Mouse (Mus musculus) CD4-positive, CD25-positive, alpha-beta regulatory T cell, adult 4 months (primary cell): ENCODE data around the gene Sstr2. TPM values are rescaled to one million over a fixed set of nuclear protein-coding genes. Genes with fewer than 3 reads are reported as not detected.
A peak's percentile ranks its signal among the peaks of the same experiment; 100 is the strongest.

ENCODE experiments used
- ATAC-seq: one replicate; pipeline ENCODE4 v1.8.0; 2017
- polyA plus RNA-seq, 2 experiments: library from polyadenylated mRNA; unstranded; fragments of 100-300 nt; shearing (Covaris generic); gene quantifications; one replicate each; pipeline ENCODE4 v1.2.1; 2017

The Sstr2 gene
- under 1 TPM in 1 of 2 experiments, not detected in 1; 0.35 TPM for polyA plus RNA-seq

DNA sequence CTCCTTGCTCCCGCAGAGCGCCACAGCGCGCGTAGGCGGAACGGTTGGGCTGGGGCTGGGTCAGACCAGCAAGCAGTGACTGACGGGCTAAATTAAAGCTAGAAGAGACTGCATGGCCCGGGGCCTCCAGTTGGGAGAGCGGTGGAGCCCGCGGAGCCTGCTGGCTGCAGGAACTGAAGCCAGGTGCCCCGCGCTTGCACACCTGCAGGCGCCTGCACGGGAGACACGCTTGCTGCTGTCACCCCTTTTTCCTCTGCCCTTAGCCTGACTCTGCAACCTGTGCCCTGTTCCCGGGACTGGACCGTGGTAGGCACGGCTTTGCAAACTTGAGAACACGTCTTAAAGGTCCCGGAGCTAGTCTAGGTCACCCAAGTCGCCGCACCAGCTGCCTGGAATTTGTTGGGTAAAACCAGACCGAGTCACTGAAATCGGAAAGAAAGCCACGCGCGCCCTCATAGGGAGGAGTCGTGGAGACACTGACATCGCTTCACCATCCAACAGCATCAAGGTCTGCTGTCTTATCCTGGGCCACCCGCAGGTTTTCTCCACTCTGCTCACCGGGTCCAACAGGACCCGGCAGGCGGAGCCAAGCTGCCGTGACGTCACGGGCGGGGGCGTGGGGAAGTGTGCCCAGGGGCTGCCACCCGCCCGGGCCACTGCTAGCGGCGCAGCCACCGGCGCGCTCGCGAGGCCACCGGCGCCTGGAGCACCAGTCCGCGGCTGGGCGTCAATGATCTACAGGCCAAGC is at the start of gene Sstr2:
Gene Sstr2, plus strand, starts transcription at position 671 of the 748 bp plus-strand sequence.
- ATAC-seq, result peak; percentile 73

DNA sequence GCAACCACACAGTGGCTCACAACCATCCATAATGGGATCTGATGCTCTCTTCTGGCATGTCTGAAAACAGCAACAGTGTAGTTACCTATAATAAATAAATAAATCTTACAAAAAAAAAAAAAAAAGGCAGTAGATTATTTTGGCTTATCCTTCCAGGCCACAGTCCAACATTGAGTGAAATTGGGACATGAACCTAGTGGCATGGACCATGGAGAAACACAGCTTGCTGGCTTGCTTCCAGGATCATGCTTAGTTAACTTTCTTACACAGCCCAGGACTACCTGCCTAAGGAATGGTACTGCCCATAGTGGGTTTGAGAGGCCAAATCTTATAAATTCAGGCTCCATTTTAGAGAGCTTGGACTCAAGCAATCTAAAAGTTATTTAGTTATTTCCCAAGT is 47.5 kb upstream of the Sstr2 start:
- no peak for ATAC-seq

DNA sequence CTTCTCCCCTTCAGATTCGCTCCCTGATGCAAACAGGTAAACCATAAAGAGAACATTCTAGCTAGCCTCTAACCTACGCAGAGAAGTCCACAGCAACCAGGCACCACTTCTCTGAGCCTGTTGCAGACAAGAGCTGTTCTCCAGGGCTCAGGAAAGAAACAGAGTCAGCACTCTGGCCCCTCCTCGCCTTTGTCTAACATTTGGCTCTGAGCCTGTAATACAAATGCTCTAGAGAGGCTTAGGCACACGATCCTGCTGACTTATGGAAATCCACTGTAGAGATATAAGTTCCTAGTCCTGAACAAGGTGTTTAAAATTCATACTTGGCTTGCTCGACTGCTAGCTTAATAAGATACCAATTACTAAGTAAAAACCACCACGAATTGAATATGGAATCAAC is 46.5 kb upstream of the Sstr2 start:
- no peak for ATAC-seq

DNA sequence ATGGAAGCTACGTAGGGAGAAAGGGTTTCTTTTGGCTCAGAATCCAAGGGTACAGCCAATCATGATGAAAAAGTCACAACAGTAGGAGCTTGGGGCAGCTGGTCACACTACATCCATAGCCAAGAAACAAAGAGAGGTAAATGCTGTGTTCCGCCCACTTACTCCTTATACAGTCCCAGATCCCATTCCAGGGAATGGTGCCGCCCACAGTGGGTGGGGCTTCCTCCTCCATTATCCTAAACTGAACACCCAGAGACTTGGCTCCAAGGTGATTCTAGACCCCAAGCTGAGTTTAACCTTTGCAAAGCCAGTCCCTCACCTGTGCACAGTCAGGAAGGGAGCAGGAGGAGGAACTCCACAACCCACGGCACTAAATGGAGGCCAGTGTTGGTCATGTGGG is 41.9 kb upstream of the Sstr2 start:
- ATAC-seq, result no peak

DNA sequence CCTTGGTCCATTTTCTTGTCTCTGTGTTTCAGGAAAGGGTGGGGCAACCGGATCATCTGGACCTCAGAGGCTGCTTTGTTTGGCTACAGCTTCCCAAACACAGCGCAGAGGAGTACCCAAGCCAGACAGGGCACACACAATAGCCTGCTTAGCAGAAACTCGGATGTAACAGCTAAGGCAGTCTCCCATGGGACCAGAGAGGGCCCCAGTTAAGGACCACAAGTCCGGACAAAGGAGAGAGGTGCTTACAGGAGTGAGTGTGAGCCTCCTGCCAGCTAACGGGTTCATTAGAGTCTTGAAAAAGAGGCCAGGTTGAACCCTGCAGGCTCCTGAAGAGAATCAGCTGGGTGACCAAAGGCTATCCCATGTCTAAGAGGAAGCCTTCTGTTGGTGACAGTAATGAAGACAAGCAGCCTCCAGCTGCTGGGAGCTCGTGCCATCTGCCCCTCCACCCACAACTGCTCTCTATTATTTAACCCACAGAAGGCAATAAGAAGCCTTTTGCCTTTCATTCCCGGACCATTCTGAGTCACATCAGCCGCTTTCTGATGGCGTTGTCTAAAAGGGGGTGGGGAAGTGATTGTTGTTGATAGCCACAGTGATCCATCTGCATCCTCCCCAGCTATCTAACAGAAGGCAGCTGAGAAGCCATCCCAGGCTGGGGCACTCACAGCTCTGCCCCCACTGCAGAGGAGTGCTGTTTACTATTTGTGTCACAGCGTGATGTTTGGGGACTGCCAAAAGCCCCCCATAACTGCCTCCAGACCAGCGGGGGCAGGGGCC is 35.1 kb upstream of the Sstr2 start:
- ATAC-seq, result no peak

DNA sequence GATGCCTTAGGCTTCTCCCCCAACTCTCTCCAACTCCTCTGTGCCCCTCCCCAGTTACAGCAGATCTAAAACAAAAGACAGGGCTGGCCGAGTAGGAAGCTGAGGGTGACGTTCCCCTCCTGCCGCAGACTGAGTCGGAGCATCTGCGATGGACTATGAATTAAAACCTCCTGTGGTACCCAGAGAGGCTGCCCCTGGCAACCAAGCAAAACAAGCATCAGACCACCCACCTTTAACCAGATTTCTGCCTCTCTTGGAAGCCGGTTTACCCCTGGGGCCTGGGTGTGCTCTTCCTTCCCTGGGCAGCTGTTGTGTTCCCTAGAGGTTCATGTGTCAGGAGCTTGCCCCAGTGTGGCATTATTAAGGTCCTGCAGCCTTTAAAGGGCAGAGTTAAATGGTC is 32.7 kb upstream of the Sstr2 start:
- no peak for ATAC-seq

DNA sequence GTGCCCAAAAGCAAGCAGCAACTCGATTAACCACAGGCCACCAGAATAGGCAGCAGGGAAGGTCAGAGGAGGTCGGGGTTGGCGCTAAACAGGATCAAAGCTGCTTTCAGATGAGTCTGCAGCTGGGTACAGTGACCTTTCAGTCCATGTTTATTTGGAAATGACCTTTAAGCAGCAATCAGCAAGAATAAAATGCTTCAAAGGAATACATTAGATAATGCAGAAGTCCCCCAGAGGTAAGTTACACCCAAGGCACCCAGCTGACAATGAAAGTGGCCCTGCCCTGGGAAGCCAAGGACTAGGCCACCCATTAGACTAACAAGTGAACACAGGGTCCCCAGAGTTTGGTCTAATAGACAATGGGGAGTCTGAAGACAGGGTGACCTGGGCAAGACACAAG is 30.2 kb upstream of the Sstr2 start:
- no peak for ATAC-seq

DNA sequence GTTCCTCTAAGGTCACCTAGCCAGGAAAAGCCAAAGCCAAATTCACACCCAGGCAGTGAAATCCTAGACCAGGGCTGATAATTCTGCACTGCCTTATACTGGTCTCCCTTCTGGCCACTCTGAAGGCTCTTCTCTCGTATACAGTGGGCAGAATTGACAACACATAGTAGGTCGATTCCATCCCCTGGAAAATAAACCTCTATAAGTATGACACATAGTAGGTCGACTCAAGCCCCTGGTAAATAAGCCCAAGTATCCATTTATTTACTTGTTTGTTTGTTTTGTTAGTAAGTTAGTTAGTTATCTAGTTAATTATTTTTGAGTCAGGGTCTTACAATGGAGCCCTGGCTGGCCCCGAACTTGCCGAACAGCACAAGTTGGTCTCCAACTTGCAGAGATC is 24.0 kb upstream of the Sstr2 start:
- no peak for ATAC-seq

DNA sequence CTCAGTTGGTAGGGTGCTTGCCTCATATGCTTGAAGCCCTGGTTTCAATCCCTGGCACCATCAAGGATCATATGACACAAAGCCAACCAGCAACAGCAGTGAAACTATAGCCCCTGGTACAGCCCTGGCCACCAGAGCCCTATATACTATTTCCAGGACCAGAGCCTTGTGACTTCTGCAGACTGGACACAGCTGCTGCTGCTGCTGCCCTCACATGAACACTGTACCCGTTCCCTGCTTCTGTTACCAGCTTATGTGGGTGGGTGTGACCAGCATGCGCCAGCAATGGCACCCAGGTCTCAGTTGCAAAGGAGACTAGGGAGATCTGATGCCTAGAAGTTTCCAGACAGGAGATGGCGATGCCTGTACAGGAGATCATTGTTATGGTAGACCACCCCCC is 21.5 kb upstream of the Sstr2 start:
- no peak for ATAC-seq

DNA sequence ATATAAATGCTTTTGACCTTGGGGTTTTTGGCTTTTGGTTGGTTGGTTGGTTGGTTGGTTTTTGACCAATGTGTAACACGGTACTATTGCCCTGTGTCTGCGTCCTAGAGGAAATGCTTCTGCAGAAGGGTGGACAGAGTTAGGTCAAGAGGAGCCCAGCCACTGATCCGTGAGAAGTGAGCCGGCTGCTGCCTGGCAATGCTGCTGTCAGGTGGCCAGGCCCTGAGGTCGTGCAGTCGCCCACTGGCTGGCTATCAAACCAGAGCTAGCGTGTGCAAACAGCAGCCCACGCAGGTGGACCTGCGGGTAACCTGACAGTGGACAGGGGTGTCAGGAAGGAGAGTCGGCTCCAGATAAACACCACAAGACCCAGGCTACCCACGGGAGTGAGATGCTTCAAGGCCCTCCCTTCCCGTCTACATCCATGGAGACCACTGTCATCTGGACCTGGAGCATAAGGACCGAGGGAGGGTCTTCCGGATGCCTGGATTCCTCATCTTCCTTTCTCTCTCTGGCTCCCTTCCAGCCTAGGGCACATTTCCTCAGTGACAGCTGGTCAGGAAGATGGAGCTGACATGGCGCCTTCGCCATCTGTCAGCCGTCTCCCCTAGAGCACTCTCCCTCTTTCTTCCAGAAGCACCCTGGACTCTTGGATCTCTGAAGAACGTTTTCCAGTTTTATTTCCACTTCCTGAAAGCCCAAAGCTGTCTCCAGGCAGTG is 18.5 kb upstream of the Sstr2 start:
- no peak for ATAC-seq

DNA sequence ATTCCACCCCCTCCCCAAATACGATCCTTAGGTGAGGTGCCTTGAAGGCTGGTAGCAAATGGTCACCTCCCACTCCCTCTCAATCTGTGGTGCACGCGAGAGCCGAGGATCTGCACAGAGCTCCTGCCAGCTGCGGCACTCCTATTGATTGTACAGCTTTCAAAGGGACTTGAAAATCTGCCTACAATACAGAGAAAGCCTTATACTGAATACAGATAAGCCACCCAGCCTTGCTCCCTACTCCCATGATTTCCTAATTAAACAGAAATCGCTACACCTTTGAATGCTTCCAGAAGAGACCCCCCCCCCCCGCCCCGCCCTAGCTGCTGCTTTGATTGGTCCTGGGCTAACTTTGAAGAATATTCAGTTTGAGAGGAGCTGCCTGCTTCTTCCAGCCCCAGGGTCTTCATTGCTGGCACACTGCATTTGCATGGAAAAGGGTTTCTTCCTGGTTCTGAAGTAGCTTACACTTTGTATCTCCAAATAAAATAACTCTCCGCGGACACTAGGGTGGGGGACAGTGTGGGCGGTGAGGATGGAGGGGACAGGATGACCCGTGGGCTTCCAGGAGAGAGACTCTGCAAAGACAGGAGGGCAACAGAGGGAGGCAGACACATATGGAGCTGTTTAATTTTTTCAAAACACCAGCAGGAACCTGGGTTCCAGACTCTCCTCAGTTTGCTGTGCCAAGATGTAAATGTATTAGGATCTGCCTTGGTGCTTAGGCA is 17.4 kb upstream of the Sstr2 start:
- ATAC-seq, result no peak

DNA sequence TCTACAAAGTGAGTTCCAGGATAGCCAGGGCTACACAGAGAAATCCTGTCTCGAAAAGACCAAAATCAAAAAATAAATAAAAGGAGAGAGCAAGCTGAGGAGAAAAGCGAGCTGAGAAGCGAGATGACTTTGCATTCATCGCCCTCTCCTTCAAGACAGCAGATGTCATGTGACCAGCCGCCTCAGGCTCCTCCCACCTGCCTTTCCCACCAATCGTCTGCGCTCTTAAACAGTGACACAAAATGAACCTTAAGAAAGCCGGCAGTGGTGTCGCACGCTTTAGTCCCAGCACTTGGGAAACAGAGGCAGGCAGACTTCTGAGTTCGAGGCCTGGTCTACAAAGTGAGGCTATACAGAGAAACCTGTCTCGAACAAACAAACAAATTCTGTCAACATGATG is 11.6 kb upstream of the Sstr2 start:
- ATAC-seq, result no peak

DNA sequence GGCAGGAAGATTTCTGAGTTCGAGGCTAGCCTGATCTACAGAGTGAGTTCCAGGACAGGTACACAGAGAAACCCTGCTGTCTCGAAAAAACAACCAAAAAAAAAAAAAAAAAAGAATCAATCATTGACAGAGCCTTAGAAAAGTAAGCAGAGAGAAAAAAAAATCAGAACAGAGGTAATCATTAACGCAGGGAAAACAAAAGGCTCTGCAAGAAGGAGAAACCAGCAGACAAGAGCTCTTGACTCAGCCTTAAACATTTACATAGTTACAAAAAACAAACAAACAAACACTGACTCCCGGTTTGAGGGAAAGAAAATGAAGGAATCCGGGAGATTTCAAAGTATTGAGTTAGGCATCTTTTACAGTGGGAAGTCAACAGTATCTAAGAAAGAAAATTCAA is 9.6 kb upstream of the Sstr2 start:
- ATAC-seq, result no peak

DNA sequence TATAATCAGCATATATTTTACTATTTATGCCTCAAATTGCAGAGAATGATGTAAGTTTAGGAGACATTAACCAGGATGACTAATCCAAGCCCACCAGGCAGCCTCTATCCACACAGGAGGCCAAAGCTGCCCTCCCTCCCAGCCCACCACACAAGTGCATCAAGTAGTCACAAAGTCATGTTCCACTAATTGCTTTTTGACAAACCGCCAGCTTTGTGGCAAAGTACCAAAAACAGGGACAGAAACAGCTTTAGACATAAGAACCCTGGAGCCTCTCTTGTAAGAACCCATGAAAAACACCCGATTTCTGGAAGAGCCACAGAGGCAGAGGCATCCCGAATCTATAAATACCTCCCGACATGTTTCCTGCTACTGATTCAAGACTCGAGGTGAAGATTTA is 8.9 kb upstream of the Sstr2 start:
- ATAC-seq, result no peak

DNA sequence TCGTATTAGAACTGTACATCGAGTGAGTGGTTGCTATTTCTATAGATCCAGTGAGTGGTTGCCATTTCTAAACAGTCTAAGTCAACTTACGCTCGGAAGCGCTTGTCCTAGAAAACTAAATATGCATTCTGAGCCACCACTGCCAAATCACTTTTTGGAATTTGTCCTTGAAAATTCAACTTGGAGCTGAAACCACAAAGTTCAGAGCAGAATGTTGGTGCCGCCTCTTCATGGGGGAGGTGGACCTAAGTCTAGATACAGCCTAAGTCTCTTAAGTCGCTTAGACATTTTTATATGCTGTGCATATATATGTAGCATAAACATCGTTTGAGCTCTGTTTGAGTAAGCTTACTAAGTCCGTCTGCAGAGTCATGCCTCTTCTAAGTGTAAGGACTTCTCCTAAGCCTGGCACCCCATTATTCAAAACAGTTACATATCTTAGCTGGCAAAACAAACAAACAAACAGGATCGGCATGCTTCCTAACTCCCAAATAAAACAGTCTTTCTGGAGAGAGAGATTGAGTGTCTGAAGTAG is 8.0 kb upstream of the Sstr2 start:
- ATAC-seq, result no peak

DNA sequence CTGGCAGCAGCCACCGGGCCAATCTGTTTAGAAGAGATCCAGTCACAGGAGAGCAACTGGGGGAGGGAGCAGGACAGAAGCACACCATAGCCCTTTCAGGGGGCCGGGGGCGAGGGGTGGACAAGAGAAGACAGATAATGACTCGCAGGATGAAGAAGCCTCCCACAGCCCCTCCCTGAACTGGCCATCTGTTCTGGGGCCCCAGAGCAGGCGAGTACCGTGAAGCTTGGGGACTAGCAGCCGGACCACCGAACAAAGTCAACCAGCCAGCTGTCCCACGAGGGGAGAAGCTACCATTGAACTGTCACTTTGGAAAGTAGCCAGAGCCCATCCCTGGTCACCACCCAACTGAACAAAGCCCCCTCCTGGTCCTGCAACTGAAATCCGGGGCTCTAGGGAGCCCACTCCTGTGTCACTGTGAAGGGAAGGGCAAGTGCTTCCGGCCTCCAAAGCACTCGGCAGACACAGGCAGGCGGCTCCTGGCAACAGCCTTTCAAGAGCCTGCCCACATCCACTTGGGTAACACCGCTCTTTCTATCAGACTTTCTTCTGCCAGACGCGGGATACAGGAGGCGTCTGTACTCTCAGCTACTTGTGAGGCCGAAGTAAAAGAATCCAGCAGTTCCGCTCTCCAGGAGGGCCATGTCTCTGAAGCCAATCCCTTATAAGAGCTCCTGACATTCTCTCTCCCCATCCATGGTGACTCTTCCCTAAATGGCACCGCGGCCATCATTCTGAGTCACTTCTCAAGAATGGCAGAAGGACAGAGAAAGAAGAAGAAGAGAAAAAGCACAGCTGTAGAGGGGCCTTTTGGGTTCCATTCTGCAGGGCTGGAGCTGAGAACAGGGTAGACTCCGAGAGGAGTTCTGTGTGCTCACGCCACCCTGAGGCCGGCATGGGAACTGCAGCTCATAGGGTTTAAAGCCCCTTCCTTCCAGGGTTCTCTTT is 7.2 kb upstream of the Sstr2 start:
- ATAC-seq, result peak; percentile 92

DNA sequence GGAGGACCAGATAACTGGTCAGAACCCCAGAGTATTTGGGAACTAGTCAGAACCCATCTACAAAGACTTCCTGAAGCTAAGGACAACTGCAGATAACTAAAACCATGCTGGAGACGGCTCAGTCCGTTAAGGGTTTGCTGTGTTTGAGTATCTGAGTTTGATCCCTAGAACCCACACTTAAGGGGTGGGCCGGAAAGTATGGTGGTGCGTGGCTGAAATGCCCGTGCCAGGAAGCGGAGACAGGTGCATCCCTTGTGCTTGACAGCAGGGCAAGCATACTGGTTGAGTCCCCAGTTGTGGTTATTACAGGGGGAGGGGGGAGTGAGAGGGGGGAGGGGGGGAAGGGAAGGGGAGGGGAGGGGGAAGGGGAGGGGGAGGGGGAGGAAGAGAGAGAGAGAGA is 4.7 kb upstream of the Sstr2 start:
- no peak for ATAC-seq

DNA sequence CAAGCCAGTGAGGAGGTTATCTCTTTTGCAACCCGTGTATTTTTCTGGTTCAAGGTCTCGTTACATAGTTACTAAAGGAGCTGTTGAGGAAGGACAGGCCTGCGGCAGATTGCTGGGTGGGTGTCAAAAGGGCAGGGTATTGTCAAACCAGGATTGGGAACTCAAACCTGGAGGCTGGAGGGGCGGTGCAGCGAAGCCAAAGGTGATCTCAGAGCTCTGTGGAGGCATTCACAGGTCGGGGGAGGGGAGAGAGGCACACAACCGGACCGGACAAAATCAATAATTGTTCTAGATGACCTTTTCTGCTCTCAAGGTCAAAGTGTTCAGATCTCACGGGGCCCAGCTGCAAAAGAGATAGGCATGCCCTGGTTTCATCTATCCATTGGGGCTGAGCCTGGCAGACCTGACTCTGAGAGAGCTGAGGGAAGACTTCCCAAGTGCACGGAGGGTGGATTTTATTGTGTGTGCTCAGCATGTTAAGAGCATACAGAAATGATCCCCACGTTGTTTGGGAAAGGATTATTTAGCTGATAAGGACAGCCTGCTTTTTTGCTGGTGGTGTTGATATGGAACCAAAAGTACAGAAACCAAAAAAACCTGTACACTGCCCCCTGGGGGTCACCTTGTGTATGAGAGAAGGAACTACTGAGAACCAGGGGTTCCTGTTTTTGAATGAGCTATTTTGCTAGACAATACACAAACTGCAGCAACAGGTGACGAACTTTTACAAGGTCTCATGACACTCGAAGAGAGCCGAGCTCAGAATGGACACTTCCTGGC is 1.8 kb upstream of the Sstr2 start:
- peak; percentile 63 for ATAC-seq

DNA sequence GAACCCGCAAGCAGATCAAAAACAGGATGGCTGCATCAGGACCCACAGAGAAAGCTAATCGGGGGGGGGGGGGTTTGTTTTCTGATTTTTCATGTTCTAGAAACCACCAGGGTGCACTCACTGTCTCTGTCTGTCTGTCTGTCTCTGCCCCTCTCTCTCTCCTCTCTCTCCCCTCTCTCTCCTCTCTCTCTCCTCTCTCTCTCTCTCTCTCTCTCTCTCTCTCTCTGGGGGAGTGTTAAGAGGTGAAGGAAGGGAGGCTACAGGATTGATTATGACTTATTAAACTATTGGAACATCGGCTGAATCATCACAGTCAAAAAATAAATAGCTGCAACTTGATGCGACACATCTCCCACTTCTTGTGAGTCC is 855 bp upstream of the Sstr2 start:
- no peak for ATAC-seq

DNA sequence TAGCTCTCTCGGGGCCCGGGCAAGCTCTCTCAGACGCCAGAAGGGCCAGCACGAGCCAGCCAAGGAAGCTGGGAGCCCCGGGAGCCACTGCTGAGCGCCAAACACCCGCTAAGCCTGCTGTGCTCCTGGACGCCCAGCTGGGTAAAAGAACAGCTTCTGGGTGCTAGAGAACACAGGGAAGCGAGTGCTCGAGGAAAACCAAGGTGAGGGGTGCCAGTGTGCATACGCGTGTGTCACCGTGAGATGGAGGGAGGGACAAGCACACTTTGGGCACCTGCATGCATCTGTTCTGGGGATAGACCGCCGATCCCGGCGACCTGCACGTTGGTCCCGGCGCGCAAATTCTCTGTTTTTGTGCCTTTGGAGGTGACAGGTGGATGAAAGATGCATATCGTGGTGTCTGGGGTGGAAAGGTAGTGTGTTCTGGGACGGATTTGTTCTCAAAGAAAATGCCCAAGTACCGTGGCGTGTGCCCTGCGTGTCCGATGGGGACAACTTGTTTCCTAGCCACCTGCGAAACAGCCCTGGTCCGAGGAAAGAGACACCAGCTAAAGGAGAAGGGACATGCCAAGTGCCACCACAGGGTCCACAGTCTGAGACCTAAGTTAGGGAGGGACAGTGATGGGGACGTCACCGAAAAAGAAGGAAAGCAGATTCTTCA is 408 bp downstream of the Sstr2 start:
- peak; percentile 19 for ATAC-seq
